Mouse (Mus musculus) brain, embryonic 14.5 days (tissue): ENCODE measurements at regions not wholly inside any gene's neighbourhood (a gene's known extent, or its start where the extent isn't known, plus 50 kb on each side); places are given as distances from the start of the nearest gene placed in this dataset.

Experiments used
- CTCF ChIP-seq: fragments of 200-500 bp; IDR thresholded peaks from 2 replicates; pipeline ENCODE4 v1.5.1; 2012; ENCODE audit warnings: inconsistent platforms, mild to moderate bottlenecking, moderate library complexity, borderline replicate concordance; ENCODE audit not compliant: insufficient read depth, insufficient read length; ENCODE audit errors: extremely low read depth
- POLR2A ChIP-seq: fragments of 200-500 bp; IDR thresholded peaks from 2 replicates; pipeline ENCODE4 v1.6.1; 2012; ENCODE audit warnings: mild to moderate bottlenecking, inconsistent platforms, borderline replicate concordance; ENCODE audit not compliant: poor library complexity, insufficient read depth, insufficient read length, severe bottlenecking; ENCODE audit errors: extremely low read depth

GRCm38 (mm10) chr13:88655030-88655429 is 166.2 kb upstream of the Edil3 start:
- TF ChIP-seq CTCF = no peak
- no peak for TF ChIP-seq POLR2A
